Mouse (Mus musculus): ENCODE data around the gene Tldc2.

GRCm38 (mm10) chr2:157121766-157122165 is 34.9 kb downstream of the Tldc2 start:
- TF ChIP-seq E2F4 (IDR thresholded peaks at IDR 0.05; ENCODE audit: insufficient read depth) (no peak), POLR2A (IDR thresholded peaks at IDR 0.05; ENCODE audit: insufficient read length, low read depth) (no peak)
